Mouse (Mus musculus): ENCODE results near the gene Ctsa. TPM values are rescaled to one million over a fixed set of nuclear protein-coding genes. Genes with fewer than 3 reads are reported as not detected.
A peak's percentile ranks its signal among the peaks of the same experiment; 100 is the strongest.
"Not testable (repeated sequence)": the region's sequence is repeated elsewhere in the genome, so short reads cannot be mapped to it uniquely, and the experiment has no call there.

Gene Ctsa
- polyA plus RNA-seq, 1 experiment from 2014 or later = 109 TPM

DNA sequence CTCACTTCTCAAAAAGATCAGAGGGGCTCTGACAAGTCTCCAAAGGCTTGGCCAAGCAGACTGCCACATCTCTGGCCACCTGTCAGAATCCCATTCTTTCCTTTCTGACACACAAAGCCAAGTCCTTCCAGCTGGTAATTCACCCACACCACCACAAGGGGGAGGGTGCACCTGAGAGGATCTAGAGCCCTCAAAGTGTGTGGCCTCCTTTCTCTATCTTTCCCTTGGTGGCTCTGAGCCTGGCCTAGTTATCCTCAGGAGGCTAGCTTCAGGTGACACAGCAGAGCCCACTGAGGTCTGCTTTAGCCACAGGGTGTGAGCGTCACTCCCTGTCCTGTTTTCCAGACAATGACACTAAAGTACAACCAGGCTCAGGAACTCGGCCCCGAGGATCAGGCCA is 39.4 kb upstream of the Ctsa start:
- Histone ChIP-seq H3K4me2 (ENCODE audit: low read depth, low read length) (no peak overlapping the region), H3K27ac (ENCODE audit: low read depth) (no peak overlapping the region), H3K36me3 (replicated peaks; ENCODE audit: insufficient read depth, low read length) (peaks cover 60% of the 10 kb centered on the region), H3K9ac (replicated peaks) (no peak overlapping the region), H3K9me3 (ENCODE audit: low read length) (no peaks in the 10 kb centered on the region), H3K27me3 (ENCODE audit: insufficient read depth, low read length) (no peaks in the 10 kb centered on the region), H3K4me1 (ENCODE audit: insufficient read depth) (peaks cover 12% of the 10 kb centered on the region), H3K4me3 (ENCODE audit: low read depth, low read length) (no peak overlapping the region)
- 0 out of 2 replicates have a peak, but pooled peaks have one; percentile 13 for ATAC-seq
- 73% methylated on average over 3 of the region's 3 CpGs for WGBS (ENCODE audit: insufficient replicate concordance)
- DNase-seq = peak; percentile 76
- no peak for TF ChIP-seq EP300 (IDR thresholded peaks at IDR 0.05; ENCODE audit: low read depth)
- TF ChIP-seq CTCF (IDR thresholded peaks at IDR 0.05; ENCODE audit: low read depth) = peak; percentile 90

DNA sequence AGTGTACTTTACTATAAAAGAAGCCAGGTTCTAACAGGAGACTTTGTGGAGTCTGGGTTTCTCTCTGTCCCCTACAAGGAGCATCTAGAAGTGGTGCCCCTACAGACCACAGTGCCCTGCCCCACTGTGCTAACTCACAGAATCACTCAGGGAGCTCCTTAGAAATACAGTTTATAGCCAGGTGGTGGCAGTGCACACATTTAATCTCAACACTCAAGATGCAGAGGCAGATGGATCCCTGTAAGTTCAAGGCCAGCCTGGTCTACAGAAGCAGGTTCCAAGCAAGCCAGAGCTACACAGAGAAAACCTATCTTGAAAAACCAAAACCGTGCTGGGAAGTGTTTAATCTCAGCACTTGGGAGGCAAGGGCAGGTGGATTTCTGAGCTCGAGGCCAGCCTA is 38.9 kb upstream of the Ctsa start:
- no peaks in the 10 kb centered on the region for H3K27me3 ChIP-seq (ENCODE audit: insufficient read depth, low read length)
- TF ChIP-seq EP300 (IDR thresholded peaks at IDR 0.05; ENCODE audit: low read depth) = no peak
- TF ChIP-seq CTCF (IDR thresholded peaks at IDR 0.05; ENCODE audit: low read depth) = no peak
- H3K27ac ChIP-seq (ENCODE audit: low read depth) = no peak overlapping the region
- DNase-seq (no peak), ATAC-seq (no peak)
- 81% methylated on average over 2 of the region's 2 CpGs for WGBS (ENCODE audit: insufficient replicate concordance)
- H3K36me3 ChIP-seq (replicated peaks; ENCODE audit: insufficient read depth, low read length) = peaks cover 57% of the 10 kb centered on the region
- no peak overlapping the region for H3K4me2 ChIP-seq (ENCODE audit: low read depth, low read length)
- no peak overlapping the region for H3K4me3 ChIP-seq (ENCODE audit: low read depth, low read length)
- H3K9me3 ChIP-seq (ENCODE audit: low read length) = no peaks in the 10 kb centered on the region
- H3K9ac ChIP-seq (replicated peaks) = no peak overlapping the region
- peaks cover 6% of the 10 kb centered on the region for H3K4me1 ChIP-seq (ENCODE audit: insufficient read depth)

DNA sequence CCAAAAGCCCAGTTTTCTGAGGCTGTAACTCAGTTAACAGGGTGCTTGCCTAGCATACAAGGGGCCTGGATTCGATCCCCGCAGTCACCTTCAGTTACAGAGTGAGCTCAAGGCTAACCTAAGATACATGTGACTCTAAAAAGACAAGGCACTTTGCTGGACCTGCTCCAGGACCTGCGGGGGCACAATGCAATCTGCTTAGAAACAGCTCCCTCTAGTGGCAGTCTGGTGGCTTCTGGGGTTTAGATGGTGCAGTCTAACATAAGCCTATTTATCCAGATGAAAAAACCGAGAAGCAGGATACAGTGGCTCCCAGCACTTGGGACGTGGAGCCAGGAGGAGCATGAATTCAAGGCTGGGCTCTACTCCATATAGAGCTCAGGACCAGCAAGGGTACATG is 38.4 kb upstream of the Ctsa start:
- Histone ChIP-seq H3K27ac (ENCODE audit: low read depth) (no peak overlapping the region), H3K9ac (replicated peaks) (no peak overlapping the region), H3K9me3 (ENCODE audit: low read length) (no peaks in the 10 kb centered on the region), H3K4me2 (ENCODE audit: low read depth, low read length) (no peak overlapping the region), H3K4me1 (ENCODE audit: insufficient read depth) (peaks cover 4% of the 10 kb centered on the region; the same call in 1 of the 2 replicates), H3K36me3 (replicated peaks; ENCODE audit: insufficient read depth, low read length) (peaks cover 60% of the 10 kb centered on the region), H3K27me3 (ENCODE audit: insufficient read depth, low read length) (no peaks in the 10 kb centered on the region), H3K4me3 (ENCODE audit: low read depth, low read length) (no peak overlapping the region)
- DNase-seq = peak; percentile 88
- TF ChIP-seq EP300 (IDR thresholded peaks at IDR 0.05; ENCODE audit: low read depth) (no peak), CTCF (IDR thresholded peaks at IDR 0.05; ENCODE audit: low read depth) (peak; percentile 97)
- peak; percentile 47 for ATAC-seq
- WGBS (ENCODE audit: insufficient replicate concordance) = 30% methylated on average over 5 of the region's 5 CpGs

DNA sequence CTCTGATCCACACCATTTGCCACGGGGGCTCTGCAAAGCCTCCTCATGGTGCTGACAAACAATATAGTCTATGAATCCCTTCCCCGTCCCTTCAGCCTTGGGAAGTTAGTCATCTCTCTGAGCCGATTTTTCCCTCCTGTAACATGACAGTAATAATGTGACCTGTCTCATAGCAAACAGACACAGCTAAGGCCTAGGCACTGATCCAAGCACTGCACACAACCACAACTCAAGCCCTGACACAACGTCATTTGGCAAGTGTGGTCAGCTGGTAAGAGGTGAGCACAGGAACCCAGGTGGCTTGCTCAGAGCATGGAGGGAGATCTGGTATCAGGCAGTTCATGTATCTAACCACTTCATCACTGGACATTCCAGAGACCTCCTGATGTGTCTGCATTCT is 36.8 kb upstream of the Ctsa start:
- no peak overlapping the region for H3K4me3 ChIP-seq (ENCODE audit: low read depth, low read length)
- H3K4me2 ChIP-seq (ENCODE audit: low read depth, low read length) = no peak overlapping the region
- no peak for DNase-seq
- H3K9ac ChIP-seq (replicated peaks) = no peak overlapping the region
- no peak overlapping the region for H3K27ac ChIP-seq (ENCODE audit: low read depth)
- no peaks in the 10 kb centered on the region for H3K27me3 ChIP-seq (ENCODE audit: insufficient read depth, low read length)
- peaks cover 4% of the 10 kb centered on the region; the same call in 1 of the 2 replicates for H3K4me1 ChIP-seq (ENCODE audit: insufficient read depth)
- no peak for ATAC-seq
- WGBS (ENCODE audit: insufficient replicate concordance) = 87% methylated on average over 4 of the region's 4 CpGs
- H3K36me3 ChIP-seq (replicated peaks; ENCODE audit: insufficient read depth, low read length) = peaks cover 67% of the 10 kb centered on the region
- H3K9me3 ChIP-seq (ENCODE audit: low read length) = no peaks in the 10 kb centered on the region
- TF ChIP-seq EP300 (IDR thresholded peaks at IDR 0.05; ENCODE audit: low read depth) = no peak
- no peak for TF ChIP-seq CTCF (IDR thresholded peaks at IDR 0.05; ENCODE audit: low read depth)

DNA sequence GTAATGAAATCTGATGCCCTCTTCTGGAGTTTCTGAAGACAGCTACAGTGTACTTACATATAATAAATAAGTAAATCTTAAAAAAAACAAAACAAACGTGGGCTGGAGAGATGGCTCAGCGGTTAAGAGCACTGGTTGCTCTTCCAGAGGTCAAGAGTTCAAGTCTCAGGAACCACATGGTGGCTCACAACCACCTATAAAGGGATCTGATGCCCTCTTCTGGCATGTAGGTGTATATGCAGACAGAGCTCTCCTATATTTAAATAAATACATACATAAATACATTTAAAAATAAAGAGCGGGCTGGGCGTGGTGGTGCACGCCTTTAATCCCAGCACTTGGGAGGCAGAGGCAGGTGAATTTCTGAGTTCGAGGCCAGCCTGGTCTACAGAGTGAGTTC is 34.1 kb upstream of the Ctsa start:
- DNase-seq = not testable (repeated sequence)

DNA sequence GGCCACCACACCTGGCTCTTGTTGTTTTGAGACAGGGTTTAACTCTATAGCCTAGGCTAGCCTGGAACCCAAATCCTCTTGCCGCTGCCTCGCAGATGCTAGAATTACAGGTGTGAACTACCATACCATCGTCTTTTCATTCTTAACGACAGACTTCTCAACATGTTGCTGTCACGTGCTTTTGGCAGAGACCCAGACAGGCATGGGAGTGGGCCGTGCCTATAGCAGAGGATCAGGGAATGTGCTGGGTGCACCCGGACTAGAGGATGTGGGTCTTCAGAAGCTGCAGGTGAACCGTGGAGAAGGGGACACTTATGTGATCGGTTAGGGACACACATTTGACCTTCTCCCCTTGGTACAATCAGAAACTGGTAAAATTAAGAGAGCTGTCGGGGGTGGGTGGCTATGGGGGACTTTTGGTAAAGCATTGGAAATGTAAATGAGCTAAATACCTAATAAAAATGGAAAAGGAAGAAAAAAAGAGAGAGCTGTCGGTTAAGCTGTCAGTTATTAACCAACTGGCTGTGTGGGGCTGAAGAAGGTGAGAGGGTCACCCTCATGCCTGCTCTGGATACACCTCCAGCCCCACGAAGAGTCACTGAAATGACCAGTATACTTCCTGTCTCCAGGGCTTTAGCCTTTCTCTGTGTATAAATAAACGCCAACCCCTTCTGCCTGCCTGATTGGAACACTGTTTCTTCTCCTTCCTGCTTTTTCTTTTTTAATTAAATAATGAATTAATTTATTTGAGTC is 32.2 kb upstream of the Ctsa start:
- Histone ChIP-seq H3K4me2 (ENCODE audit: low read depth, low read length) (no peak overlapping the region), H3K4me3 (ENCODE audit: low read depth, low read length) (no peak overlapping the region), H3K4me1 (ENCODE audit: insufficient read depth) (peaks cover 14% of the 10 kb centered on the region), H3K9me3 (ENCODE audit: low read length) (no peaks in the 10 kb centered on the region), H3K9ac (replicated peaks) (no peak overlapping the region), H3K27ac (ENCODE audit: low read depth) (no peak overlapping the region), H3K27me3 (ENCODE audit: insufficient read depth, low read length) (no peaks in the 10 kb centered on the region), H3K36me3 (replicated peaks; ENCODE audit: insufficient read depth, low read length) (peaks cover 41% of the 10 kb centered on the region)
- DNase-seq = no peak
- no peak for ATAC-seq
- no peak for TF ChIP-seq CTCF (IDR thresholded peaks at IDR 0.05; ENCODE audit: low read depth)
- no peak for TF ChIP-seq EP300 (IDR thresholded peaks at IDR 0.05; ENCODE audit: low read depth)
- WGBS (ENCODE audit: insufficient replicate concordance) = 86% methylated on average over 13 of the region's 13 CpGs

More for the DNA sequence above, 34.1 kb upstream of the Ctsa start:
- H3K4me2 ChIP-seq (ENCODE audit: low read depth, low read length); H3K27me3 ChIP-seq (ENCODE audit: insufficient read depth, low read length); H3K9ac ChIP-seq (replicated peaks); H3K9me3 ChIP-seq (ENCODE audit: low read length); ATAC-seq; H3K27ac ChIP-seq (ENCODE audit: low read depth); H3K4me3 ChIP-seq (ENCODE audit: low read depth, low read length): not testable (repeated sequence)
- WGBS (ENCODE audit: insufficient replicate concordance) = 72% methylated on average over 6 of the region's 6 CpGs
- peaks cover 52% of the 10 kb centered on the region for H3K36me3 ChIP-seq (replicated peaks; ENCODE audit: insufficient read depth, low read length)
- peaks cover 13% of the 10 kb centered on the region for H3K4me1 ChIP-seq (ENCODE audit: insufficient read depth)
- peak; percentile 59 for TF ChIP-seq CTCF (IDR thresholded peaks at IDR 0.05; ENCODE audit: low read depth)

All from liver, postnatal 0 days (tissue).